Mouse (Mus musculus): ENCODE results near the gene 4933425L06Rik. TPM values are rescaled to one million over a fixed set of nuclear protein-coding genes. Genes with fewer than 3 reads are reported as not detected.

Gene 4933425L06Rik
- polyA plus RNA-seq, 1 experiment from 2014 or later = not detected

GRCm38 (mm10) chr13:105089276-105089675, 7.4 kb downstream of the 4933425L06Rik start:
- no peak overlapping the region for H3K4me3 ChIP-seq (ENCODE audit: low read depth, low read length)
- no peaks in the 10 kb centered on the region for H3K36me3 ChIP-seq (ENCODE audit: control insufficient read depth, insufficient read depth)
- H3K9me3 ChIP-seq (ENCODE audit: control insufficient read depth) = no peaks in the 10 kb centered on the region
- no peak overlapping the region for H3K9ac ChIP-seq (ENCODE audit: low read depth, low read length)
- no peak overlapping the region for H3K4me2 ChIP-seq (replicated peaks; ENCODE audit: low read depth)
- no peak for ATAC-seq
- no peak for TF ChIP-seq CTCF (IDR thresholded peaks at IDR 0.05; ENCODE audit: low read depth)
- H3K4me1 ChIP-seq (replicated peaks; ENCODE audit: control insufficient read depth, insufficient read depth, low read length) = no peaks in the 10 kb centered on the region
- 88% methylated on average over 3 of the region's 3 CpGs for WGBS
- H3K27me3 ChIP-seq (replicated peaks; ENCODE audit: control insufficient read depth, insufficient read depth, low read length) = no peaks in the 10 kb centered on the region
- no peak overlapping the region for H3K27ac ChIP-seq (ENCODE audit: low read depth, low read length)

GRCm38 (mm10) chr13:105096316-105096715, 14.4 kb downstream of the 4933425L06Rik start:
- no peak overlapping the region for H3K4me2 ChIP-seq (replicated peaks; ENCODE audit: low read depth)
- no peaks in the 10 kb centered on the region for H3K36me3 ChIP-seq (ENCODE audit: control insufficient read depth, insufficient read depth)
- no peaks in the 10 kb centered on the region for H3K9me3 ChIP-seq (ENCODE audit: control insufficient read depth)
- no peak overlapping the region for H3K9ac ChIP-seq (ENCODE audit: low read depth, low read length)
- no peaks in the 10 kb centered on the region for H3K27me3 ChIP-seq (replicated peaks; ENCODE audit: control insufficient read depth, insufficient read depth, low read length)
- TF ChIP-seq CTCF (IDR thresholded peaks at IDR 0.05; ENCODE audit: low read depth) = no peak
- no peaks in the 10 kb centered on the region for H3K4me1 ChIP-seq (replicated peaks; ENCODE audit: control insufficient read depth, insufficient read depth, low read length)
- ATAC-seq = no peak
- WGBS = 57% methylated on average over 2 of the region's 2 CpGs
- H3K27ac ChIP-seq (ENCODE audit: low read depth, low read length) = no peak overlapping the region
- H3K4me3 ChIP-seq (ENCODE audit: low read depth, low read length) = no peak overlapping the region

- no peak for ATAC-seq
- H3K4me3 ChIP-seq (ENCODE audit: low read depth, low read length) = no peak overlapping the region
- H3K27ac ChIP-seq (ENCODE audit: low read depth, low read length) = no peak overlapping the region
- TF ChIP-seq CTCF (IDR thresholded peaks at IDR 0.05; ENCODE audit: low read depth) = no peak
- no peaks in the 10 kb centered on the region for H3K9me3 ChIP-seq (ENCODE audit: control insufficient read depth)
- no peaks in the 10 kb centered on the region for H3K27me3 ChIP-seq (replicated peaks; ENCODE audit: control insufficient read depth, insufficient read depth, low read length)
- H3K4me1 ChIP-seq (replicated peaks; ENCODE audit: control insufficient read depth, insufficient read depth, low read length) = no peaks in the 10 kb centered on the region
- no peak overlapping the region for H3K9ac ChIP-seq (ENCODE audit: low read depth, low read length)
- 83% methylated on average over 4 of the region's 4 CpGs for WGBS
- no peaks in the 10 kb centered on the region for H3K36me3 ChIP-seq (ENCODE audit: control insufficient read depth, insufficient read depth)
- no peak overlapping the region for H3K4me2 ChIP-seq (replicated peaks; ENCODE audit: low read depth)
Observed at GRCm38 (mm10) chr13:105100705-105101104, 18.8 kb downstream of the 4933425L06Rik start.

GRCm38 (mm10) chr13:105104385-105104784, 22.5 kb downstream of the 4933425L06Rik start:
- Histone ChIP-seq H3K27ac (ENCODE audit: low read depth, low read length) (no peak overlapping the region), H3K36me3 (ENCODE audit: control insufficient read depth, insufficient read depth) (no peaks in the 10 kb centered on the region), H3K9me3 (ENCODE audit: control insufficient read depth) (no peaks in the 10 kb centered on the region), H3K27me3 (replicated peaks; ENCODE audit: control insufficient read depth, insufficient read depth, low read length) (no peaks in the 10 kb centered on the region), H3K4me3 (ENCODE audit: low read depth, low read length) (no peak overlapping the region), H3K9ac (ENCODE audit: low read depth, low read length) (no peak overlapping the region), H3K4me1 (replicated peaks; ENCODE audit: control insufficient read depth, insufficient read depth, low read length) (no peaks in the 10 kb centered on the region), H3K4me2 (replicated peaks; ENCODE audit: low read depth) (no peak overlapping the region)
- no peak for TF ChIP-seq CTCF (IDR thresholded peaks at IDR 0.05; ENCODE audit: low read depth)
- WGBS = 78% methylated on average over 2 of the region's 2 CpGs
- no peak for ATAC-seq

GRCm38 (mm10) chr13:105111599-105111998, 29.7 kb downstream of the 4933425L06Rik start:
- no peak for ATAC-seq
- no peaks in the 10 kb centered on the region for H3K9me3 ChIP-seq (ENCODE audit: control insufficient read depth)
- H3K27me3 ChIP-seq (replicated peaks; ENCODE audit: control insufficient read depth, insufficient read depth, low read length) = no peaks in the 10 kb centered on the region
- H3K36me3 ChIP-seq (ENCODE audit: control insufficient read depth, insufficient read depth) = no peaks in the 10 kb centered on the region
- no peak overlapping the region for H3K4me3 ChIP-seq (ENCODE audit: low read depth, low read length)
- no peak overlapping the region for H3K4me2 ChIP-seq (replicated peaks; ENCODE audit: low read depth)
- H3K4me1 ChIP-seq (replicated peaks; ENCODE audit: control insufficient read depth, insufficient read depth, low read length) = no peaks in the 10 kb centered on the region
- no peak overlapping the region for H3K9ac ChIP-seq (ENCODE audit: low read depth, low read length)
- no peak overlapping the region for H3K27ac ChIP-seq (ENCODE audit: low read depth, low read length)
- no peak for TF ChIP-seq CTCF (IDR thresholded peaks at IDR 0.05; ENCODE audit: low read depth)
- WGBS = 80% methylated on average over 6 of the region's 6 CpGs

GRCm38 (mm10) chr13:105121617-105122016, 39.7 kb downstream of the 4933425L06Rik start:
- no peak overlapping the region; the same call in 1 of the 2 replicates for H3K4me2 ChIP-seq (replicated peaks; ENCODE audit: low read depth)
- no peak for TF ChIP-seq CTCF (IDR thresholded peaks at IDR 0.05; ENCODE audit: low read depth)

GRCm38 (mm10) chr13:105122092-105122491, 40.2 kb downstream of the 4933425L06Rik start:
- no peaks in the 10 kb centered on the region for H3K9me3 ChIP-seq (ENCODE audit: control insufficient read depth)
- H3K4me1 ChIP-seq (replicated peaks; ENCODE audit: control insufficient read depth, insufficient read depth, low read length) = no peaks in the 10 kb centered on the region
- H3K27ac ChIP-seq (ENCODE audit: low read depth, low read length) = no peak overlapping the region
- no peaks in the 10 kb centered on the region for H3K27me3 ChIP-seq (replicated peaks; ENCODE audit: control insufficient read depth, insufficient read depth, low read length)
- TF ChIP-seq CTCF (IDR thresholded peaks at IDR 0.05; ENCODE audit: low read depth) = no peak
- no peak overlapping the region for H3K9ac ChIP-seq (ENCODE audit: low read depth, low read length)
- H3K4me2 ChIP-seq (replicated peaks; ENCODE audit: low read depth) = no peak overlapping the region; the same call in 1 of the 2 replicates
- no peak overlapping the region for H3K4me3 ChIP-seq (ENCODE audit: low read depth, low read length)
- 0 out of 2 replicates have a peak, but pooled peaks have one; percentile 36 for ATAC-seq
- WGBS = 54% methylated on average over 3 of the region's 3 CpGs
- H3K36me3 ChIP-seq (ENCODE audit: control insufficient read depth, insufficient read depth) = no peaks in the 10 kb centered on the region

More at GRCm38 (mm10) chr13:105121617-105122016, 39.7 kb downstream of the 4933425L06Rik start:
- H3K36me3 ChIP-seq (ENCODE audit: control insufficient read depth, insufficient read depth) = no peaks in the 10 kb centered on the region
- H3K9ac ChIP-seq (ENCODE audit: low read depth, low read length) = no peak overlapping the region
- no peaks in the 10 kb centered on the region for H3K9me3 ChIP-seq (ENCODE audit: control insufficient read depth)
- H3K27ac ChIP-seq (ENCODE audit: low read depth, low read length) = no peak overlapping the region
- peak; percentile 54; the same call in 1 of the 2 replicates for ATAC-seq
- H3K27me3 ChIP-seq (replicated peaks; ENCODE audit: control insufficient read depth, insufficient read depth, low read length) = no peaks in the 10 kb centered on the region
- no peaks in the 10 kb centered on the region for H3K4me1 ChIP-seq (replicated peaks; ENCODE audit: control insufficient read depth, insufficient read depth, low read length)
- no peak overlapping the region for H3K4me3 ChIP-seq (ENCODE audit: low read depth, low read length)
